Mouse (Mus musculus) left cerebral cortex, adult 2 months (tissue): ENCODE measurements around the gene Zfp27. TPM values are rescaled to one million over a fixed set of nuclear protein-coding genes. Genes with fewer than 3 reads are reported as not detected.
A peak's percentile ranks its signal among the peaks of the same experiment; 100 is the strongest.

ENCODE experiments used
- DNase-seq, 2 experiments: peaks; one replicate each; pipeline ENCODE4 v3.0.0; 2021 to 2022; ENCODE audit warnings: low spot score in 2 of 2, mixed read lengths in 1 of 2; ENCODE audit errors: extremely low spot score in 1 of 2
- H3K27ac ChIP-seq: fragments of 200-600 bp; 2 replicates; pipeline ENCODE4 v1.8.1; 2022
- H3K4me3 ChIP-seq: fragments of 200-600 bp; 2 replicates; pipeline ENCODE4 v1.8.1; 2022
- CTCF ChIP-seq: fragments of 200-600 bp; IDR thresholded peaks from 2 replicates; pipeline ENCODE4 v1.8.1; 2022; ENCODE audit warnings: antibody characterized with exemption, mild to moderate bottlenecking, moderate library complexity
- intact Hi-C: fragments of 180-260 bp; cut with DNase I; formaldehyde crosslinking; loops from one replicate; pipeline ENCODE4 v1.15.1; 2025
- long read RNA-seq, 2 experiments: library from polyadenylated mRNA; stranded (forward); transcript quantifications; one replicate each; pipeline ENCODE4 v2.0.0; 2021; ENCODE audit warnings: borderline mapping rate in 2 of 2
- total RNA-seq, 2 experiments: library from RNA; stranded (reverse); gene quantifications; 2 replicates each; pipeline ENCODE4 v1.2.3; 2021

The Zfp27 gene
- 10 to 100 TPM; 22.3 to 23.8 TPM for total RNA-seq
- long read RNA-seq, experiment 1, transcript Zfp27-201 (5 exons, 3,150 nt) = major isoform, 5 of 23 reads
- long read RNA-seq, experiment 1, partial matches to known transcripts = 0 of 23 reads
- long read RNA-seq, experiment 1, other reads (novel, unspliced or antisense) = 18 of 23 reads
- long read RNA-seq, experiment 2, partial matches to known transcripts = 0 of 18 reads
- long read RNA-seq, experiment 2, other reads (novel, unspliced or antisense) = 12 of 18 reads

DNA sequence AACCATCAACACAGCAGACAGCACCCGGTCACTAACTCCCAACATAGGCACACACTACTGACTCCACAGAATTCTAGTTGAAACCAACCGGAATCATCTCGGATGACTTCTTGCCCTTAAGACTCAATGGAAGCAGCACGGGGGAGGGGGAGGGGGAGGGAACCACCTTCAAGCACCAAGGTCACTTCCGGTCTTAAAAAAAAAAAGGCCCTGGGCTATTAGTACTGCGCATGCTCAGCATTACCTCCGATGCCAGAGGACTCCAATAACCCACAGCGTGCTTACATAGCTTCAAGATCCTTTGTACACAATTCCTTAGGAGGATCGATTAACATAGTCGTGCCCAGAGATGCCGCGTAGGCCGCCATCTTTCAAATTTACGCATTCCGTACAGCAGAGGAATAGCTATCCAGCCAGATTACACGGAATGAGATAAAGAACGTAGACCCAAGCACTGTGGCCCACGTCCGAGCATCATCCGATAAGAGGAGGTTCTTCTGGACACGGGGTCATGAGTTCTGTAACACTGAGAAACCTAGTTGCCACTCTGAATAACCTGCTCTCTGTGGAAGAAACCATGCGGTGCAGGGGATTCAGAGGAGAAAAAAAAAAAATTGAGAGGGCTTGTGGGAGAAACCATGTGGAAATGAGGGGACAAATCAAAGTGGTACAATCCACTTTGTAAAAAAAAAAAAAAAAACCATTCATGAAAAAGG lies at the start of gene Zfp27:
Zfp27 (minus strand) TSS at position 607 of the 716 bp plus-strand sequence.
- intact Hi-C loops = loop anchor here (5.0 kb wide), 2 partner anchors 44 to 139 kb away; partner anchors contain the start of gene Zfp84
- peak within 1 kb of the TSS; percentile 94 for H3K27ac ChIP-seq
- no peak for TF ChIP-seq CTCF
- DNase-seq = peak; percentile 42 to 67
- H3K4me3 ChIP-seq = peak within 1 kb of the TSS; percentile 61

DNA sequence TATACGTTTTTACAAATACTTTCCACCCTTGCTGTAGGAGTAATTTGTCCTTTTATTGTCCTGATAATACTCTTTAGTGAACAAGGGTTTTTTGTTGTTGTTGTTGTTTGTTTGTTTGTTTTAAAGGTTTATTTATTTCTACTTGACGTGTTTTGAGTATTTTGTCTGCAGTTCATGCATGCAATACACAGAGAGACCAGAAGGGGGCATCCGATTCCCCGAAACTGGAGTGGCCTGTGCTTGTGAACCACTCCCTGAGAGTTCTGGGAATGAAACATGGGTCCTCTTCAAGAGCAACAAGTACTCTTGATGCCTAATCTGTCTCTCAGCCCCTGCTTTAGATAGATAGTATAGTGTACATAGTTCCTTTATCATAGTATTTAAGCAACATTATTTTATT lies 48.4 kb upstream of the Zfp27 start:
- no peak for DNase-seq
- intact Hi-C loops = loop anchor here (2.0 to 5.0 kb wide), 2 partner anchors 28 to 138 kb away; partner anchors contain the start of genes Gm26920, Zfp260, Zfp566 and Zfp568
- Histone ChIP-seq H3K4me3 (peak overlapping the region; percentile 88), H3K27ac (no peak overlapping the region)
- peak; percentile 60 for TF ChIP-seq CTCF

DNA sequence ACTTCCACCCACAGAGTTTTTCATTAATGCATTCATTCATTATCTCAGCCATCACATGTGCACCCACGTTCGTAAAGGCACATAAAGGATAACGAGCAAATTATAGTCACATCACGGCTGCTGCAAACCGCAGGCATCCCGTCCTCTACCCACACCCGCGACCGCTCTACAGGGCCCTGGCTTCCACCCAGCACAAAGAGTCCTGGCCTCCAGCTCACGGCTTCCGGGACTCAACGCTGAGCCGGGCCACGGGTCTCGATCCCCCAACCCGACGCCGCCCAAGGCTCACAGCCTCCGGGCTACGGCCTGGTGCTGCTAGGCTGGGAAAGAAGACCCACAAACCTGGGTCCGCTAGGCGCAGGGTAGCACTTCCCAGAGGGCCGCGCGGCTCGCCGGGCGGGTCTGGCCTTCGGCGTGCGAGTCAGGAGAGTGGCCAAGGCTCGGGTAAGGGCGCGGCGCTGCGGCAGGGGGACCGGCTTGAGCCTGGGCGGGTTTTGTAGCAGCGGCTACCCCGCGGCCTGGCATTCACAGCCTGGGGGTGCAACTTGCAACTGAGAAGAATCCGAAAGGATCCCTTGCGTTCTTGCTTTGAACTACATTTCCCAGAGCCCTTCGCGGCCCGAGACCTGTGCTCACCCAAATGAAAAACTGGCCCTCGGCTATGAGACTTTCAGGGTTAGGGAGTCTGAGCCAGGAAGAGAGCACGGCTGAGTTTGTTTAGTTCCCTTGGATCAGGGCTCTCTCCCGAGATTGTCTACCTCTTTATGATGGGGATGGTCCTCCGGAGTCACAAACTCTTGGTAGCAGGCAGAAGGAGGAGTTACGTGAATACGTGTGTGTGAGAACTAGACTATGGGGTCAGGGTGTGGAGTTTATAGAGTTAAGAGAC lies 47.4 kb upstream of the Zfp27 start, which contains the start of gene Zfp74:
Zfp74 (minus strand) TSS at position 577 of the 889 bp plus-strand sequence.
- Histone ChIP-seq H3K4me3 (peak within 1 kb of the TSS; percentile 88), H3K27ac (peak within 1 kb of the TSS; percentile 96)
- DNase-seq = peak; percentile 73 to 74
- peak; percentile 30; the same call in 1 of the 2 replicates for TF ChIP-seq CTCF
- intact Hi-C loops = loop anchor here (1.0 to 5.0 kb wide), 4 partner anchors 29 to 139 kb away; partner anchors contain the start of genes Gm26920, Zfp14, Zfp260 and Zfp383

DNA sequence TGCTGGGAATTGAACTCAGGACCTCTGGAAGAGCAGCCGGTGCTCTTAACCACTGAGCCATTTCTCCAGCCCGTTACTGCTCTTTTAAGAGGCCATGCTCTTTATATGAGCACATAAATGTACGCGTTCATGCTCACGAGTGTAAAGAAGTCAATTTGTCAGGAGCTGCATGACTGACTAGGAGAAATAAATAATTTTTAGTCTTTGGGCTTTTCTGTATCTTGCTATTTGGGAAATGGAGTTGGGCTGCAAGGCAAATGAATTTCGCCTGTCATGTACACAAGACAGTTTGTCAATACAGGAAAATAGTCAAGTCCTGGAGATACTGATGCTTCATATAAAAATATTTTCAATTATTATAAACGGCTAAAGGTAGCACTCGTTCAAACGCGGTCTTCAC lies 46.7 kb upstream of the Zfp27 start:
- TF ChIP-seq CTCF = no peak
- peak overlapping the region; percentile 88 for H3K4me3 ChIP-seq
- intact Hi-C loops = loop anchor here (1.0 to 5.0 kb wide), 3 partner anchors 45 to 139 kb away; partner anchors contain the start of genes Gm26920, Zfp14, Zfp260 and Zfp383
- H3K27ac ChIP-seq = peak overlapping the region; percentile 96
- no peak for DNase-seq

DNA sequence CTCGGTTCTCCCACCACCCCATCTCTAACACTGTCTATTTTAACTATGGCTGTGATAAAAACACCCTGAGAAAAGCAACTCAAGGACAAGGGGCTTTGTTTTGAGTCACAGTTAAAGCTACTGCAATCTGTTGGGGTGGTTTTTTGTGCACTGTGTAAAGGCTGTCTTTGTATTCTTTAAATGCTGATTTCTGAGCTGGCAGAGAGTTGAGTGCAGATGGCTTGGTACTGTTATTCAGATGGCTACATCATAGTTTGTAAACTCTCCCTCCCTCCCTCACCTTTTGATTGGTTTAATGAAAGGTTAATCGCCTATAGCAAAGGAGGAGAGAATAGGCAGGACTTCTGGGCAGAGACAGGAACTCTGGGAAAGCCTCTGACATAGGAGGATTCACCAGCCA lies 37.8 kb upstream of the Zfp27 start:
- intact Hi-C loops = no loop called here
- H3K4me3 ChIP-seq = no peak overlapping the region
- no peak for DNase-seq
- no peak for TF ChIP-seq CTCF
- no peak overlapping the region for H3K27ac ChIP-seq

DNA sequence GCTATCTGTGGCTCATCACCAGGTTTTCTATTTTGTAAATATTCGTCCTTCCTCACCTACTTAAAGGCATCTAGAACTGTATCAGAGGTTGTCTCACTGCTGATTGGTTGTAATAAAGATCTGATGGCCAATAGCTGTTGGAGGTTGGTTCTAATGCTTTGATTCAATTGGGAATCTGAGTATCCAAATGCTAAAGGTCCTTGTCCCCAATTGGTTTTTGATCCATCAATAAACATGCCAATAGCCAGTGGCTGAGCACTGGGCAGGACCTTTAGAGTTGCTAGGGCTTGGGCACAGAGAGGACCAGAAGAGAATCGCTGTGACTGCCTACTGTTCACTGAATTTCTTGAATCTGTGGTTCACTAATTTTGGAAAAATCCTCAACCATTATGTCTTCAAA lies 37.3 kb upstream of the Zfp27 start:
- no peak for TF ChIP-seq CTCF
- intact Hi-C loops = no loop called here
- no peak overlapping the region for H3K27ac ChIP-seq
- H3K4me3 ChIP-seq = no peak overlapping the region
- DNase-seq = no peak

DNA sequence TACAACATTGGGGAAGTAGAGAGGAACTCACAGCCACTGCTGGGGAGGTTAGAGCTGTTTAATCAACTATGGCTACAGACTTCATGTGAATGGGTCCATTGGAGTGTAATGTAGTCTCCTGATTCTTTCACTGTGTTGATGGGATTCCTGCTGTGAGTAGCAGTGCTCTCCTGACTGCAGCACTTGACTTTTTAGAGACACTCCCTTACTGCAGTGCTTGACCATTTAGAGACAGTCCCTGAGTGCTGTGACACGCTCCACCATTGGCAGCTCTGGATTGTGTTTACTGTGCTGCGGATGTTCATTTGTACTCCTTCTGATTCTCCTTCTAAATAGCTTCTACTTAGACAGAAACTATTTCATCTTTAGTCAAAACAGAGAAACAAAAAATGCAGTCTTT lies 36.4 kb upstream of the Zfp27 start:
- Histone ChIP-seq H3K4me3 (no peak overlapping the region), H3K27ac (no peak overlapping the region)
- intact Hi-C loops = no loop called here
- no peak for DNase-seq
- no peak for TF ChIP-seq CTCF

DNA sequence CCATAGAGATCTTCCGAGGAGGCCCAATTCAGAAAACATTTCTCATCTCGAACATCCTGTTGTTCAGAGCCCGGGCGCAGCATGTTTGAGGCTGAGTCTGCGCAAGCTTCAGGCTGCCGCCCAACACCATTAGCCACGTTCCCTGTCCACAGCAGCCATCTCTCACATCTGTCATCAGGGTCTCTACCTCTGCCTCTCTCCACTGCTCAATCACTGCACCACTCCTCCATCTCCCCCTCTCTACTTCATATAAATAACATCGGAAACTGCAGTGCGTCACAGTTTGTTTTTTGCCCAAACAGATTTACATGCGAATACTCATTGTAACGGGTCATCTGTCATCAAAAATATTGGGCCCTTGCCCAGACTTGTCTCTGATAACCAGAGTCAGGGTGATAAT lies 34.7 kb upstream of the Zfp27 start:
- H3K27ac ChIP-seq = no peak overlapping the region
- no peak for TF ChIP-seq CTCF
- no peak for DNase-seq
- H3K4me3 ChIP-seq = no peak overlapping the region
- intact Hi-C loops = no loop called here

DNA sequence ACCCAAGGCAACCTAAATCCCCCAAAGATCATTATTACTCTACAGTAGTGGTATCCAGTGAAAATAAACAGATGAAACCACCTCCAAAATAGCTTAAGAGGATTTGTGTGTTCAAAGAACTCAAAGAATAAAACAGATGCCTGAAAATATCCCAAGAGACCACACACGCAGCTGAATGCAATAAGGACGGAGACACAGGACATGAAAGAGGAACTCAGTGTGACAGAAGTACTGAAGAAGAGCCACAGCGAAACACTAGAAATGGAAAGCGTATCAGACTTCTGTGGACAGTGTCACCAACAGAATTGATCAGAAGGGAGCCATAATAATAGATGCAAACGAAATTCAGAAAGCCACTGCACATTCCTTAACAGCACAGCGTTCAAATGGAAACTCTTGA lies 32.5 kb upstream of the Zfp27 start:
- H3K27ac ChIP-seq = no peak overlapping the region
- DNase-seq = no peak
- no peak for TF ChIP-seq CTCF
- H3K4me3 ChIP-seq = no peak overlapping the region
- intact Hi-C loops = no loop called here

DNA sequence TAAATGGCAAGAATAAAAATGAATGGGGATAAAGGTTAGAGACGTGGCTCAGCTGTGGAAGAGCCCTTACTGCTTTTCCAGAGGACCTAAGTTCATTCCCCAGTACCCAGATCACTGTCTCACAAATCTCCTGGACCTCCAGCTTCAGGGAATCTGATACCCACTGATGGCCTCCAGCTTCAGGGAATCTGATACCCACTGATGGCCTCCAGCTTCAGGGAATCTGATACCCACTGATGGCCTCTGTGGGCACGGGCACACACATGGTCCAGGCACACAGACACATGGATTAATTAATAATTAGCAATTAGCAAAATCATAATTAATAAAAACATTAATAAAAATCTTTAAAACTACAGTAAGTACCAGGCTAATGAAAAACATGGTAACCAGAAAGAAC lies 16.4 kb upstream of the Zfp27 start:
- intact Hi-C loops = no loop called here
- Histone ChIP-seq H3K27ac (no peak overlapping the region), H3K4me3 (no peak overlapping the region)
- no peak for TF ChIP-seq CTCF
- DNase-seq = no peak

DNA sequence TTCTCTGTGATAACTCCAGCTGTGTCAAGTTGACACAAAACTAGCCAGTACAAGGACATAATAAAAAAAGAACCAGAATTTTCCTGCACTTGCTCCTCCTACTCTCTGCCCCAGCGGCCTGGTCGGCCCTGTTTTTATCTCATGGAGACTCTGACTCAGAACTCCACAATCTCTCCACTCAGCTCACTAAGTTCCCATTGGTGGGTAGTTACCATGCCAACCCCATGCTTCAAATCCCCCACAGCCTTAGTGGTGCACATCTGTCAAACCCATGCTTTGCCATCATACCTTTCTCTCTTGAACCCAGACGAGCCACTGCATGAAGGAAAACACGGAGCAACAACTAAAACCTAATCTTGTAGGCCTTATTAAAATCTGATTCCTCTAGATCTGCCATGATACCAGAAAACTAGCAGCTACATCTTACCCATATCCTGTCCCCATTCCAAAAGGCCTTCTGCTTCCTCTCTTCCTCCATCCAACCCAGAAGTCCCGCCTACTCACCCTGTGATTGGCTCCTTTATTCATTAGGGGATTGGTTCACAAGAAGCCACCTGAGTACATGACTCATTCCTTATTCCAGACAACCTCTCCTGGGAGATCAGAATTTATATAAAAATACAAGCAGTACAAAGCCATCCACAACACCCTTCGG lies 15.2 kb upstream of the Zfp27 start:
- intact Hi-C loops = no loop called here
- TF ChIP-seq CTCF = no peak
- Histone ChIP-seq H3K4me3 (no peak overlapping the region), H3K27ac (no peak overlapping the region)
- DNase-seq = no peak
